Mouse (Mus musculus): ENCODE data around the gene 4930442H23Rik.

DNA sequence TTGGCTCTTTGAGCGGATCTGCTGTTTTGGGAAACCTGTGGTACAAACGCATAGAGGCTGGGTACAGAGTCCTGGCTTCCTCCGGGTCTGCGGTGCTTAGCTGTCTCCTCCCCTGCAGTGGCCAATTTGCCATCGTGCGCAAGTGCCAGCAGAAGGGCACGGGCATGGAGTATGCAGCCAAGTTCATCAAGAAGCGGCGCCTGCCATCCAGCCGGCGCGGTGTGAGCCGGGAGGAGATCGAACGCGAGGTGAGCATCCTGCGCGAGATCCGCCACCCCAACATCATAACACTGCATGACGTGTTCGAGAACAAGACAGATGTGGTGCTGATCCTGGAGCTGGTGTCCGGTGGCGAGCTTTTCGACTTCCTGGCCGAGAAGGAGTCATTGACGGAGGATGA is 6.2 kb upstream of the 4930442H23Rik start:
- TF ChIP-seq FLI1 (IDR thresholded peaks at IDR 0.05; ENCODE audit: low read length) = no peak
- TF ChIP-seq GATA1 (IDR thresholded peaks at IDR 0.05; ENCODE audit: borderline replicate concordance, low read length) = no peak

Data from megakaryocyte, embryonic 14.5 days (primary cell).